Mouse (Mus musculus): ENCODE measurements around the gene Ganab.

DNA sequence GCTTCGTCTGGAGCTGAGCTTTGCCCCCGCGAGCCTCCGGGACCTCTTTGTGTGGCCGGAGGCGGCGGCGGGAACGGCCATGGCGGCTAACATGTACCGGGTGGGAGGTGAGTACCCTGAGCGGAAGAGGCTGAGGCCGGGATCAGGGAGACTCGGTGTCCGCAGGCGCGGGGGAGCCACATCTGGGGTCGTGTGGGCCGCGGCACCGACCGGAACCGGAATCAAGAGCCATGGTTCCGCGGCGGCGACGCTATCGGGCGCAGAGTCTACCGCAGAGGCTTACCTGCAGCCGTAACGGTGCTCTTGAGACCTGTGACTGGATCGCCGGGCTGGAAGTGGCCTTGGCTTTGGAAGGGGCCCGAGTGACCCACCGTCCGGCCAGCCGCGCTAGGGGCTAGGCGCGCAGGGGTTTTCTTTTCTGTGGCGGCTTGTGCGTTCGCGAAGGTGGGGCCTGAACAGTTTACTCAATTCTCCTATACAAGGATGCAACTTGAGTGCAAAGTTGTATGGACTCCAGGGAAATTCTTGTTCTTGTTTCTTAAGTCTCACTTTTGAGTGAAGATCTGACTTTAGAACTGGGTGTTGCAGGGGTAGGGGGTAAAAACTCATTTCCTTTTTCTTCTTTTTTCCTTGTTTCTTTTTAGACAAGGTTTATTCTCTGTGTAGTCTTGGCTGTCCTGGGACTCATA is 44.5 kb downstream of the Ganab start:
- TF ChIP-seq POLR2A (IDR thresholded peaks at IDR 0.05; ENCODE audit: low read depth, low read length), result peak; percentile 20; the same call in 1 of the 2 replicates
- no peak for TF ChIP-seq CTCF (IDR thresholded peaks at IDR 0.05; ENCODE audit: extremely low read depth, insufficient read depth, insufficient read length, insufficient replicate concordance)
